Mouse (Mus musculus): ENCODE data around the gene Ptch1.
A peak's percentile ranks its signal among the peaks of the same experiment; 100 is the strongest.

The Ptch1 gene

DNA sequence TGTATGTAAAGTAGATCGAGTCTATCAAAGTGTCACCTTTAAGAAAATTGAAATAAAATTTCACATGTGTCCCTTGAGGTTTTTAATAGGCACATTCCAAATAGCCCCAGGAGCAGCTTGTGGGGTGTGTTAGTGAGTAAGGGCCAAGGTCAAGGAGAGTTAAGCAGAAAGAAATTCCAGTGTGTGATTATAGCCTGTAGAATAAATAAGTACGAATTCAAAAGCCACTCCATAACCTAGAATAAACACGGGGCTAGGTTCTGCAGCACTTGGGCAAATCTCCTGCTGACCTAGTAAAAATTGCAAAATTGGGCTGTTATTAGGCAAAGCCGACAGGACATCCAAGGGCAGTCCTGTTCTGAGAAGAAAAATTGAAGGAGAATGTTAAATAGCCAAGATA lies 38.4 kb downstream of the Ptch1 start:
- DNase-seq: no peak

DNA sequence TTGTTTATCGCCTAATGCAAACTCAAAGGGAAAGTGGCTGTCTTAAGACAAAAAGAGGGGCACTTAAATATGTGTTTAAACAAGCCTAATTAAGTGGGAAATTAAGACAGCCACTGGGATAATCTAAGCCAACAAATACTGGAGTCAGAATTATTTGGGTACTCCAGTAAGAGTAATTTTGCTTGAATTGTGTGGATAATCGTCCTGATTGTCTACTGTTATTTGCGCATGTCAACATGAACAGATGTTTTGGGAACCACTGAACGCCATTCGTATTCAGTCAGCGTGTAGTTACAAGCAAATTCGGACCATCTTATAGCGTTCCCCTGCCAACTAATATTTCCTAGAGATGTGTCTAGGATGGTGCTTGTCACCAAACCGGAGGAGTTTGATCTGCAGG lies 42.5 kb downstream of the Ptch1 start:
- no peak for DNase-seq

DNA sequence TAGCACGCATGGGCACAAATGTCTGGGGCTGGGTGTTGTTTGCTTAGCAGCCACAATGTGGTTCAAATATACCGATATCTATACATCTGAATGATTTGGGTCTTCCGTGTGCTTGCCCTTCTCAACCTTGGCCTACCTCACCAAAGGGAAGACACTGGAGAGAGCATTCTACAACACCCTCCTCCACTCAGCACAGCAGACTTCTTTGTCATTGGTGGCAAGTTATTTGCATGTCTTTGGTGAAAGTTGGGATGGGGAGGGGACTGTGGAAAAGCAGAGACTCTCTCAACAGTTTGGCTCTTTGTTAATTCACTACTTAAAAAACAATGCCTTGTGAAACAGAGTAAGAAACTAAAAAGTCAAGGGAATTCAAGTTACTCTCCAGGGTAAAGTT lies 43.0 kb downstream of the Ptch1 start:
- no peak for DNase-seq

DNA sequence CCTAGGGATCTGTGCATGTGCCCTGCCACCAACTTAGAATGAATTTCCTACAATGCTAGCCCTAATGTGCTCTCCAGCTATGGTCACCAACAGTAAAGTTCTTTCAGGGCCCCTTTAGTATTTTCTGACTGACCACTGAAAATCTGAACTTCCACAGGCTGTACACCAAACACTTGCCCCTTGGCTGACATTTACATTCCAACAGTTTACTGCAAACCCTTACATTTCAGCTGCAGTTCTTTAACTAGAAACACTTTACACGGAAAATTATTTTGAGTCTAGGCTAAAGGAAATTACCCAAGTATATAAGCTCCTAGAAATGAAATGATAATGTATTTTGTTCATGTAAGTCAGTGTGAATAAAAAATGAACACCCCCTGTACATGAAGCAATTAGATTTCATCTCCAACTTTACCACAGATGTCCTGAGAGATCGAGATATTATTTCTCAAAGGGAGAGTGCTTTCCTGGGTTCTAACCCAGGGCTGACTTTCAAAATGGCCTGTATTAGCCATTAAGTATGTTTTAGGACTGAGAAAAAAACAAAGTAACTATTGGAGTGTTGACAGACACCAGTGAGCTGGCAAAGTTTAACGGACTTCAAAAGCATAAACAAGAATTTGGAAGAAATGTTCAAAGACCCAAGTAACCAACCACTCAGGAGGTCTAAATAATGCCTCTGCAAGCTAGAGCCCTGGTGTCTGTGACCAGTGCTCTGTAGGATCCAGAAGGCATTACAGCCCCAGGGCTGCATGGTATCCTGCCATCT lies 43.6 kb downstream of the Ptch1 start:
- DNase-seq: no peak

DNA sequence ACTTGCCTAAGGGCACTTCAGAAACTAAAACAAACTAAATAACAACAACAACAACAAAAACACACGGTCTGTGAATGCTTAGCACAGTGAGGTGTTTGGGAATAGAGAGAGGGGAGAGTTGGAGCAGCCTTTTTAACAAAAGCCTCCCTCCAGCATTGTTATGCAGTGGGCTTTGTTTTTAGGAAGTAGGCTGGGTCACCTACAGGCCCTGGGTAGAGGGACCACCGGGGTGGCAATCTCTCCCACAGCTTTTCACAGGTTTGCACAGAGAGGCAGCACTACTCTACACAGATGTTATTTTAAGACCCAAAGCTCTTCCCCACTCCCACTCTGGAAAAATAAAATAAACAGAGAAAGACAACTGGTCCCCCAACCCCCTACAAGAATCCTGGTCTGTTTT lies 44.5 kb downstream of the Ptch1 start:
- no peak for DNase-seq

DNA sequence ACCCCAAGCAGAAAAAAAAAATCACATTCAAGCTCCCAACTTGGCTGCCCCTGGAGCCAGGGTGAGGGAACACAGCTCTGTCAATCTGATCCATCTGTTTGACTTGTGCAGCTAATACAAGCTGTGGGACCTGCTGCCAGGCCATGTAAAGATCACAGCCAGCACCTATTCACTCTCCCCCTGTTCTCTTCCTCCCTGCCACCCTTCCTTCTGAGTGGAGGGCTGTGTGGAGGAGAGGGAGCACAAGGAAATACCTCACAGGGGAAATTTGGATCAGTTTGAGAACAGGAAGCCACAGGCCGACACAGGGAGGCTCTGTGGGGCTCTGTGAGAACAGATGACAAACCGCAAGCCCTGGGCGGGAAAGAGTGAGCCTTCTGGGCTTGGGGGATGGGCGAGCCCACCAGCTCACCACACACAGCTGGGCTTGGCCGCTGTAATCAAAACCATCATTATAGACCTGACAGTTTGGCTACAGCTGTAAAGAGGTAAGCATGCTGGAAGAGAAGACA lies 45.2 kb downstream of the Ptch1 start:
- peak; percentile 26 to 32 for DNase-seq

DNA sequence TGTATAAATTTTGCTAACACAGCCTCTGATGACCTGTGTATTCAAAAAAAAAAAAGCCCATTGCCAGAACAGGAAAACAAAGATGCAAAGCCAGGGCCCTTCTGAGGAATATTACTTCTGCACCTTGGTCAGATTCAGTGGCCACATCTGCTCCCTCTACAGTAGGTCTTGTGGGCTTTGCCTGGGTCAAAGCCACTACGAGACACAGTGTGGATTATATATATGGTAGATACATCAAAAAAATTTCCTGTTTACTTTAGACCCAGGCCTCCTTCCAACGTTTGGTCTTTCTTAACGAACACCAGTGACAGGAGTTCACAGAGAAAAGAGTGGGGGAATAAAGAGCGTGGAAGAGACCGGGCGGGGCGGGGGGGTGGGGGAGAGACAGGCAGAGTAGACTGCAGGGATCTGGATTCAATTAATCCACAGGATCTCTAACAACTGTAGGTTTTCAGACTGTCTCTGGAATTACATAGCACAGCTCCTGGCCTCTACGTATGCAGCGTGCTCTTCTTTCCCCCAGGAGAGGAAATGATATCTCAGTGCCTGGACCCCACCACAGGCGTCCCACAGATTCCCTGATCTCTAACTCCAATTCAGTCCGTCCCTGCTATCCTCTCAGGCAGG lies 47.7 kb downstream of the Ptch1 start:
- no peak for DNase-seq

DNA sequence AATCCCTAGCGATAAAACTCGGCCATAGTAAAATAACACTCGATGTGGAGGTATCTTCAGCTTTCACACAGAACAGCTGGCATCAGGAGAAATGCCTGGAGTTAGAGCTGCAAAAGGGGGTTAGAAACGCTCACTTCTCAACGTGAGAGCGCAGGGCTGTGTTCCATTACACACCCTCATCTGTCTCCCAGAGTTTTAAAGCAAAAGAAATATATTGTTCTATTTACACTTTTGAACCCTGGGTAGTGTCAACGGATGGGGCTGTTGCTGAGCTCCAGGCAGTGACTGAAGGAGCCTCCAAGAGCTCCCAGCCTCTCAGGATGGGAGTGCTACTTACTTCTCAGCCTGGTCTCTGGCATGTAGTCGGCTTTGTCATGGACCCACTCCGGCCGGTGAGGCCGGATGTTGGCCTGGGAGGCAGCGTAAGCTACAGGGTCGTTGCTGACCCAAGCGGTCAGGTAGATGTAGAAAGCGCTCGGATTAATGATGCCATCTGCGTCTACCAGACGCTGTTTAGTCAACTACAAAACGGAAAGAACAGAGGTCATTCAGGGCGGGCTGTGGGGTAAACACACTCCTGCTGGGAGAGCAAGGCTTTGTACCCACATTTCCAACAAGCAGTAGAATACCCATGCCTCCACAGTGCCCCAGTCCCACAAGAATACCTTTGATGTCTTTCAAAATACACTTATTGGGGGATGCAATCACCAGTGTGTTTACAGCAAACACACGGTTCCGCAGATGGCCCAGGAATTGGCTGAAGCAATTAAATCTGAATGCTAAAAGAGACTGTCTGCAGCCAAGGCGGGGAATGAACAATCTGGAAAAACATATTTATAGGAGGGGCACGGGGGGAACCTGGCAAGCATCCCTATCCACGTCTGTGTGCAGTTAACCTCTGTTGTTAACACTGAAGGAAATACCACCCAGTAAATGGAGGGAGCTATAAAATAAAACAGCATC lies 48.5 kb downstream of the Ptch1 start:
- no peak for DNase-seq

DNA sequence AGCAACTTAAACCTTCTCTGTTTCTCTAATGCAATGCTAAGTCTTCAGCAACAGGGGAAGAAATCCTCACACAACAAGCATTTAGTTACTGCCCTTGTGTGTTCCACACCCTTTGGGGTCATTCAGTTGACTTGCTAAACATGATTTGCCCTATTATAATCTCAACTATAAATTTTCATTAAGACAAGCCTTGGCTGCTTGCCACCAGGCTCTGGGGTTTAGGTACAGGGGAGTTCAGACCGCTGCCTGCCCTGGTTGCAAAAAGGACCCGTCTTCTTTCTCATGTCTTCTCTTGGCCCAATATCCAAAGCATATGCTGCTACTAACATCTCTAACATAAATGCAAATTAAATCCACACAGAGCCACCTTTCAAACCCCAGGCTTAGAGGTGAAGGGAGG lies 49.3 kb downstream of the Ptch1 start:
- DNase-seq: no peak

DNA sequence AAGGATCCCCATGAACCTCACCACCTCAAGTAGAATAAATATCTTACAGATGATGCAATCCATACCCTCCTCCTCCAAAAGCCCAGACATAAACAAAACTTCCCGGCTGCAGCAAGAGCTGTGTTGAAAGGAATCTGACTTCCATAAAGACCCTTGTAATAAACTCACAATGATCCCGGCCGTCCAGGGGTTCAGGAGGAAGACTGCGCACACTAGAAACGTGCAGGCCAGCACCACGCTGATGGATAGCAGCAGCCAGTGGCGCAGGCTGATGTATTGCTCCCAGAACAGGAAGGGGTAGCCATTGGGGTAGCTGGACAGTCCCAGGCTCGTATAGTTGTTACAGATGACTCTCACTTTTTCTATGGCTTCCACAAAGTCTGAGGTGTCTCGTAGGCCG lies 50.6 kb downstream of the Ptch1 start:
- no peak for DNase-seq

DNA sequence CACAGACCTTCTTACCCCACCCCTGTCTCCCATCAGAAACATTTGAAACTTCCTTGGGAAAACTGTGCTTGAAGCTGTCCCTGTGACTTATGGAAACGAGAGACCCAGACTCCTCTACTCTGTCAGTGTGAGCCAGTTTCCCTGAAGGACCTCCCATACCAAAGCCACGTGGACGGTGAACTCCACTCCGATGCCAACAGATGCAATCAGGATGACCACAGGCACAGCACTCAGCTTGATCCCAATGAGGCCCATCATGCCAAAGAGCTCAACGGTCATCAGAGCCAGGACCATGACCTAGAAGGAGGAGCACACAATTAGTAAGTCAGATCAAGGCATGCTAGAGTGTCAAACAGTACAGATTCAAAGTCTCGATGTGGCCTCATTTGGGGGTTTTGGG lies 53.3 kb downstream of the Ptch1 start:
- no peak for DNase-seq

DNA sequence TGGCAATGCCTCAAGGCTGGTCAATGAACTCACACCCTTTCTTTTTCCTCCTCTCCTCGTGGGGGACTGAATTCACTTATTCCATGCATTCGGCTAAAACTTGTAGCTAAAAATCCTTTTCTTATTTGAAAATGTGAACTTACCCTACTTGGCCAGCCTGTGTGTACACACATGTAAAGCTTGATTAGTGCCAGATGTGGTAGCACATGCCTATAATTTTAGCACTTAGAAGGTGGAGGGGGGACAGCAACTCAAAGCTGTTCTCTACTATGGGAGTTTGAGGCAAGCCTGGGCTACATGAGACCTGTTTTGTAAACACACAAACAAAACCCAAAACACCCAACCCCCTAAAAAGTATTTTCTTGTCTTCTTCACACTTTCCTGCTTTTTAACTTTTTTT lies 56.9 kb downstream of the Ptch1 start:
- DNase-seq: no peak

DNA sequence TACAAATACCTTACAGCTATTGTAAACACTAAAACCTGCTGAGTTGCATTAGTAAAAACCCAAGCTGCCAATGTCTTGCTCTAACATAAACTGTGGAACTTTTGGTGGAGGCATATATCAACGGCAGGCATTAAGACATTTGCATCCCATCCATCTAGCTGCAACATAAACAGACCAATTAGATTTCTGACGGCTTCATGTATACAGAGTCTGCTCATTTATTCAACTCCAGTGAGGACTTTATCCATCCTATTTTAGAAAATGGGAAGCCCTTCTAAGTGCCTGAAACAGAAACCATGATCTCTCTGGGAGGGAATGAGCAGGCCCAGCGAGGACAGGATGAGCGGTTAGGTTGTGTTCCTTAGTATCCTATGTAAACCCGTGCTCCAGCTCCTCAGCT lies 57.9 kb downstream of the Ptch1 start:
- DNase-seq: no peak

DNA sequence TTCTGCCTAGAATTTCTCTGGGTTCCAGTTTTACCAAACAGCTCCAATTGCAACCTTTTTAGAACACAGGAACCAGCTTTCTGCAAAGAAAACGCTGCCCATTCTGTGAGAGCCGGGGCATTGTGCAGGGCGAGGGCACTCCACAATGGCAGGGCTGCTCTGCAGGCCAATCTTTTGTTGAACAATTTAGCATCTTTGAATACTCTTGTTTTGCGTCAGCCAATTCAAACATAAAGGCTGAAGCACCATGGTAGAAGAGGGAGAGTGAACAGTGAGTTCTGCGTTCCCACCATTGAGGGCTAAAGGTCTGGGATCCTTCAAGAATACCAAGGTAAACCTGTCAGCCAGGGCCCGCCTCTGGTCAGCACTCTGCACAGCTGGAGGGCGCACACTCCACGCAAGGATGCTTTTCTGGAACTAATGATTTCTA lies 58.5 kb downstream of the Ptch1 start:
- DNase-seq: no peak

DNA sequence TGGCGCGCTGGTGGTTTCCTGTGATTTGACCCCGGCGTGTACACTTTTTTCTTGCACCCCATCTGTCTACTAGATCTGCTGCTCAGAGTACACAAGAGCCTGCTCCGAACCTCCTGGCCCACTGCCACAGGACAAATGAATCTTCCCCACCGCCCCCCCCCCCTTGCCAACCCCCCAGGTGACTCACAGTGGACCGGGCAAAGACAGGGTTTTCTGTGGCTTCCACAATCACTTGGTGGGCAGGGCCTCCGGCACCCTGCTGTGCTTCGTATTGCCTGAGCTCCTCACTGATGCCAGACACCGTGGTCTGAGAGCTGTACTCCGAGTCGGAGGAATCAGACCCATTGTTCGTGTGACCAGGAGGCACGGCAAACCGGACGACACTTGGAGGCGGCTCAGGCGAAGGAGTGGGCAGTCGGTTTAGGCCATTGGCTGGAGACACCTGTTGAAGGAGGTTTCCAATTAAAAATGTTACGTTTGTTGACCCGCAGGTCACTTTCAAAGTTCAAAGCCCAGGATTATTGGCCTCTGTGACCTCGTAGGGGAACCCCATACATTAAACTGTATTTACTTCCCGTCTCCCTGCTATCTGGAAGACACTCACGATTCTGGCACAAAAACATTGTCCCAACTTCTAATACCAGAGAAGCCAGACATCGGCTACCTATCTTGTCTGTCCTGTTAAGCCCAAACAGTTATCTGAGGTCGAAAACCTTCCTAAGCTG lies 59.9 kb downstream of the Ptch1 start:
- no peak for DNase-seq

DNA sequence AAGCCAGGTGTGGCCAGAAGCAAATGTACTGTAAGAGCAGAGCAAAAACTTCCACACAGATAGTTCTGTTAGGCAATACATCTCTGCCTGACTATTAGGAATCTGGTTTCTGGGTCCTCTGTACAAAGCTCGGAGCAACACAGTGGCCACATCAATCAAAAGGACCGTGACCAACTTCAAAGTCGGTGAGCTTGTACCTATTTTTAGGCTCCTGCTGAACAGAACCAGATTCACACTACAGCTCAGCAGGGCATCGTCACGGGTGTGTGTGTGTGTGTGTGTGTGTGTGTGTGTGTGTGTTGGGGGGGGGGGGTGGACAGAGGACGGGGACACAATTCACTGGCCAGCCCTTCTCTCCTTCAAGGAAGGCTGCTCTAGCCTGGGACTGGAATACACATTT lies 61.0 kb downstream of the Ptch1 start:
- DNase-seq: no peak

DNA sequence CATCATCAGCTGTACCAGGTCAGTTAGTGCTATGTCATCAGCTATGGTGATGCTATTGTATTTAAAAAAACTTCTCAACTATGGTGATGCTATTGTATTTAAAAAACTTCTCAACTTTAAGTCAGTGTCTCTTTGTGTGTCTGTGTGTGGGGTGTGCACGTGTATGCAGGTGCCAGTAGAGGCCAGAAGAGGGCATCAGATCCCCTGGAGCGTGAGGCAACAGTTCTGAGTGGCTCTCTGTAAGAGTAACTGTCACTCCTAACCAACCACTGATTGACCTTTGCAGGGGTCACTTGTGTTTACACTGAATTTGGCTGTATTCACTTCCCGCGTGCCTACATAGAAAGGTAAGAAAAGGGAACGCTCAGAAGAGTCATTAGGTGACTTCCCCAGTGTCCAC lies 65.6 kb downstream of the Ptch1 start:
- DNase-seq: no peak

DNA sequence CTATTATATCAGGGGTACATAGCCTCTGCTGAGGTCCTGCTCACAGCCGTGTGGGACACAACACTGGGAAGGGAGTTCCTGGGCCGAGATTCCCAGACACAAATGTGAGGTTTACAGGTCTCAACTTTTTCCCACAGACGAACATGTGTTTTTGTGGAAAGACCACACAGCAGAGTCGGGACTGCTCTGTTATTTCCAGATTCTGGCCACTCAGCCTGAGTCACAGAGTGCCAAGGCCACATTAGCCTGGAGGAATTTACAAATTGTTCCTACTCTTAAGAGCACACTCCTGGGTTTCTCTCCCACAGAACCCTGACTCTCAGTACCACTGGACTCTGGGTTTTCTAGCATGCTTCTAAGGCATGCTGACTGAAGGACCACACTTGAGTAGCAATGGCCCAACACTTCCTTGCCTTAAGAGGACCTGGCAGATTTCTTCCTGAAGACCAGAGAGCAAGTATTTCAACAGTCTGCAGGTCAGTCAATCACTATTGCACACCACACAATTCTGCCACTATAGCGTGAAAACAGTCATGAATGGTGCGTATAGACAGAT lies 66.3 kb downstream of the Ptch1 start:
- DNase-seq: no peak

DNA sequence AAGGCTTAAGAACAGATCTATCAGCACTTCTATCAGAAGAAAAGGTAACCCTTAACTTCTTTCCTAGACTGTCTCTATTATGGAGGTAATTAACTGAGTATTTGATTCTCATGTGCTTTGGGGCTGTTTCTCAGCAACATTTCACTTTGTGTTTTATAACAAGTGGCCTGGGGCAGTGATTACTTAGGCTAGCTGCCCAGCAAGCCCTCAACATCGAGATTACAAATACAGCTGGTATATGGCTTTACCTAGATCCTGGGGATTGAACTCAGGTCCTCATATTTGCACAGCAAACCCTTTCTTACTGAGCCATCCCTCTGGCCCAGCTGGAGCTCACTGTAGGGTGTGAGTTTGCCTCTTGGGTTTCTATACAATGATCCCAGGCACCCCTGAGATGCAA lies 67.0 kb downstream of the Ptch1 start:
- DNase-seq: no peak

DNA sequence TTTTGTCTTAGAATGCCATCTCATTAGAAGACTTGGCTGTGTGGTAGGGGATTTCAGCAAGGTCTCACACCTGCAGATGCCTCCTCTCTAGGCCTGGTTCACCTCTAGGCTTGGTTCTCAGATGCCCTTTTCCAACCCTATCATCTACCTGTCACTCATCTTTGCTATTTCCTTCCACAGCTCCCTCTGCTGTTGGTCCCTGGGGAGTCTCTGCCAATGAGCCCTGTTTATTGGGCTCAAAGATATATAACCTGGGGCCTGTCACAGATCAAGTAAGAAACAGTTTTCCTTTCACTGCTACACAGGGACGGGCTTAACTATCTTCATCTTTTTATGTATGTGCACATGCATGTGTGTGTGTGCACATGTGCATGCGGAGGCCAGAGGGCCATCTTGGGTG lies 71.0 kb downstream of the Ptch1 start:
- no peak for DNase-seq

DNA sequence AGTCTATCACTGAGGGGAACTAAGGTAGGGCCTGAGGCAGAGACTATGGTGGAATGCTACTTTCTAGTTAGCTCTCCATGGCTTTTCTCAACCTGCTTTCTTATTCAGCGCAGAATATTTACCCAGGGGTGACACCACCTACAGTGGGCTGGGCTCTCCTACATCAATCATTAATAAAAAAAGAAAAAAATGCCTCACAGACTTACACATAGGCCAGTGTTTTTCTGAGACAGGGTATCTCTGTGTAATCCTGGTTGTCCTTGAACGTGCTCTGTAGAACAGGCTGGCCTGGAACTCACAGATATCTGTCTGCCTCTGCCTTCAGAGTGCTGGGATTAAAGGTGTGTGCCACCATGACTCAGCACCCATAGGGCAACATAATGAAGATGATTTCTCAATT lies 73.9 kb downstream of the Ptch1 start:
- no peak for DNase-seq
